Mouse (Mus musculus) hindbrain, postnatal 0 days (tissue): ENCODE results near the gene Irf5. TPM values are rescaled to one million over a fixed set of nuclear protein-coding genes. Genes with fewer than 3 reads are reported as not detected.

Experiments used
- ATAC-seq: fragments of 200-750 bp; cut with Nextera tagmentation; 2 replicates; pipeline ENCODE4 v1.8.0; 2017; ENCODE audit warnings: mild to moderate bottlenecking, moderate TSS enrichment, moderate library complexity
- DNase-seq: peaks from one replicate; pipeline ENCODE4 v3.0.0-alpha.2; 2015; ENCODE audit warnings: low spot score
- H3K27ac ChIP-seq: fragments of 300-500 bp; sonication (generic); 2 replicates; pipeline ENCODE4 v1.5.1; 2014; ENCODE audit warnings: mild to moderate bottlenecking
- H3K27me3 ChIP-seq: fragments of 300-500 bp; sonication (generic); 2 replicates; pipeline ENCODE4 v1.6.1; 2014; ENCODE audit warnings: low read length, mixed read lengths; ENCODE audit not compliant: insufficient read depth
- H3K36me3 ChIP-seq: fragments of 300-500 bp; sonication (generic); 2 replicates; pipeline ENCODE4 v1.6.1; 2014; ENCODE audit warnings: low read length, mixed read lengths; ENCODE audit not compliant: insufficient read depth
- H3K4me1 ChIP-seq: fragments of 300-500 bp; sonication (generic); 2 replicates; pipeline ENCODE4 v1.6.1; 2014; ENCODE audit warnings: antibody characterized with exemption, low read length, mixed read lengths; ENCODE audit not compliant: insufficient read depth
- H3K4me2 ChIP-seq: fragments of 300-500 bp; sonication (generic); 2 replicates; pipeline ENCODE4 v1.6.1; 2014; ENCODE audit warnings: low read depth, mild to moderate bottlenecking, low read length, moderate library complexity, mixed read lengths
- H3K4me3 ChIP-seq: fragments of 300-500 bp; sonication (generic); 2 replicates; pipeline ENCODE4 v1.5.1; 2014; ENCODE audit warnings: low read length
- H3K9ac ChIP-seq: fragments of 300-500 bp; sonication (generic); replicated peaks from 2 replicates; pipeline ENCODE4 v1.6.1; 2014; ENCODE audit warnings: mild to moderate bottlenecking, low read length, moderate library complexity, mixed read lengths
- H3K9me3 ChIP-seq: fragments of 300-500 bp; sonication (generic); 2 replicates; pipeline ENCODE4 v1.6.1; 2016; ENCODE audit warnings: low read length, mixed read lengths
- CTCF ChIP-seq: IDR thresholded peaks from 2 replicates; pipeline ENCODE4 v1.5.1; 2016; ENCODE audit warnings: antibody characterized with exemption, control low read depth, low read depth
- WGBS: fragments of 180-500 bp; shearing (Covaris S2); extraction: QIAGEN DNeasy Blood & Tissue Kit; methylation state at CpG from one replicate; pipeline ENCODE4 v1.1.7; 2014; 5-methylcytosine and 5-hydroxymethylcytosine counted together
- polyA plus RNA-seq: library from polyadenylated mRNA; unstranded; fragments of >200 nt; fragmentation: Nextera tagmentation; extraction: Ambion mirVana; gene quantifications from 2 replicates; pipeline ENCODE4 v1.2.1, GENCODE M21; 2015
- total RNA-seq: library from RNA; depleted of rRNA; stranded (reverse); fragments of >200 nt; gene quantifications from 2 replicates; pipeline ENCODE4 v1.2.3, GENCODE M21; 2014

Gene Irf5
- total and polyA plus RNA-seq, 2 experiments from 2014 or later, result 1.8 to 3.9 TPM

DNA sequence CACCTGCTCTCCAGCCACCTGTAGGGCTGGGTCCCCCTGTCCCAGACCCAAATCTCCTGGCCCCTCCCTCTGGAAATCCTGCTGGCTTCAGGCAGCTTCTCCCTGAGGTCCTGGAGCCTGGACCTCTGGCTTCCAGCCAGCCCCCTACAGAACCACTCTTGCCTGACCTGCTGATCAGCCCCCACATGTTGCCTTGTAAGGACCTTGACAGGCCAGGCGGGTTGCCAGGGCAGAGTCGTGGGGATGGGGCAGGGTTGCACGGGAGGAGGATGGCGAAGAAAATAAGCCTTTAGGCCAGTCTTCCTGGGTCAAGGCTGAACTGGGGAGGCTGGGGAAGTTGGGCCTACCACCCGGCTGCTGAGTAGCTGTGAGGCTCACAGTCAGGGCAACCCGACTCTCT, 8.9 kb downstream of the Irf5 start:
- H3K36me3 ChIP-seq, result peaks cover 5% of the 10 kb centered on the region; the same call in 1 of the 2 replicates
- peaks cover 6% of the 10 kb centered on the region; the same call in 1 of the 2 replicates for H3K27me3 ChIP-seq
- H3K4me3 ChIP-seq, result no peak overlapping the region
- no peak for ATAC-seq
- TF ChIP-seq CTCF, result no peak
- H3K27ac ChIP-seq, result no peak overlapping the region
- no peak overlapping the region for H3K9ac ChIP-seq
- H3K4me2 ChIP-seq, result no peak overlapping the region
- no peak for DNase-seq
- H3K9me3 ChIP-seq, result no peaks in the 10 kb centered on the region
- H3K4me1 ChIP-seq, result no peaks in the 10 kb centered on the region
- 70% methylated on average over 6 of the region's 6 CpGs for WGBS

DNA sequence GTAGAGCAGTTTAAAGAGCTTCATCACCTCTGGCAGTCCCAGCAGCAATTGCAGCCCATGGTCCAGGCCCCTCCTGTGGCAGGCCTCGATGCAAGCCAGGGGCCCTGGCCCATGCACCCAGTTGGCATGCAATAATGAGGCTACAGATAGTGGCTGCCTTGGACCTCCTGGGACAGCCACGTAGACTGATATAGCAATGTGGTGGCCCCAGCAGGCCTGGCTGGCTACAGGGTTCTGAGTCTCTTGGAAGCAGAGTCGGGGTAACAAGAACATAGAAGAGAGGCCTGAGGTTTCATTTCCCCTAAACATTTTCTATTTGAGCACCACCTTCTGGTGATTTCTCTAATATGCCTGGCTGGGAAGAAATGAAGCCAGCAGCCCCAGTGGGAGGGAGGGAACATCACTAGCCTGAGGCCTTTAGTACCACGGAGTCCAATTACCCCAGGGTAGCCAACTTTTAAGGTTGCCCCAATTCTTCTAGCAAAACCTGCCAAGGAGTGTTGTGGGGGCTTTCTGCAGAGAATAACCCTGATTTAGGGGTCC, 10.3 kb downstream of the Irf5 start:
- Histone ChIP-seq H3K27me3 (no peaks in the 10 kb centered on the region), H3K4me3 (no peak overlapping the region), H3K9me3 (no peaks in the 10 kb centered on the region), H3K9ac (no peak overlapping the region), H3K4me1 (no peaks in the 10 kb centered on the region), H3K4me2 (no peak overlapping the region), H3K36me3 (peaks cover 16% of the 10 kb centered on the region; the same call in 1 of the 2 replicates), H3K27ac (no peak overlapping the region)
- TF ChIP-seq CTCF, result peak; percentile 55; the same call in 1 of the 2 replicates
- peak; percentile 56 for DNase-seq
- 0 out of 2 replicates have a peak, but pooled peaks have one; percentile 22 for ATAC-seq
- 62% methylated on average over 4 of the region's 4 CpGs for WGBS

DNA sequence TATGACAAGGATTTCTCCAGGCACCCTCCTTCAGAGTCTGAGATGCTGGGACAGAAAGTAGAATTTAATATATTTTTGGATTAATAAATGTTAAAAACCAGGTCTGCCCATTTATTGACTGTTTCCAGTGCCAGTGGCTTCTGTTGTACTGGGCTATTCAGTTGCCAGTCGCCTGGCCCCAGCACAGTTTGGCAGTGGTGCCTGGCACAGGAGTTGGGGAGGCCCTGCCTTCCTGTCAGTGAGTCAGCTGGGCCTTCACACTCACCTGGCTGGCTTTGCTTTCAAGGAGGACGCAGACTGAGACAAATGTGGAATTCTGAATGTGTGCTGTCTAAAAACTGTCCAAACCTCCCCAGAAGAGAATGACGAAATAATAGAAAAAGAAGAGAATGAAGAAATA, 10.8 kb downstream of the Irf5 start:
- TF ChIP-seq CTCF, result no peak
- no peak overlapping the region for H3K4me3 ChIP-seq
- peaks cover 16% of the 10 kb centered on the region; the same call in 1 of the 2 replicates for H3K36me3 ChIP-seq
- 77% methylated on average over 3 of the region's 3 CpGs for WGBS
- no peak overlapping the region for H3K4me2 ChIP-seq
- ATAC-seq (no peak), DNase-seq (no peak)
- no peaks in the 10 kb centered on the region for H3K27me3 ChIP-seq
- no peaks in the 10 kb centered on the region for H3K4me1 ChIP-seq
- H3K27ac ChIP-seq, result no peak overlapping the region
- no peaks in the 10 kb centered on the region for H3K9me3 ChIP-seq
- no peak overlapping the region for H3K9ac ChIP-seq

DNA sequence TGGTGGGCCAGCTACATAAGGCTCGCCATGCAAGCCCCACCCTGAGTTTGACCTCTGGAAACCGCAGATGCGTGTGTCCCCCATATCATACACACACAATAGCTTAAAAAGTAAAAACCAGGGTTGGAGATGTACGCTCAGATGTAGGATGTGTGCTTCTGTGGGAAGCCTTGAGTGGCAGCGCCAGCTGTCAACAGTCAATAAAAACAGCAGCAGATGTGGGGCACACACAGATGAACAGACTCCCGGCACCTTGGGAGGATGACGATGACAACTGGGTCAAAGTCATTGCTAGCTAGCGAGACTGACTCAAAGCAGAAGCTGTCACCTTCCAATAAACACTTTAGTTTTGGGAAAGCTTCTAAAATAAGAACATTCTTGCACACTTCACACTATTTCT, 13.1 kb downstream of the Irf5 start:
- no peaks in the 10 kb centered on the region for H3K27me3 ChIP-seq
- H3K4me2 ChIP-seq, result no peak overlapping the region
- DNase-seq (no peak), ATAC-seq (no peak)
- H3K36me3 ChIP-seq, result peaks cover 28% of the 10 kb centered on the region; the same call in 1 of the 2 replicates
- H3K9me3 ChIP-seq, result no peaks in the 10 kb centered on the region
- no peak overlapping the region for H3K9ac ChIP-seq
- no peaks in the 10 kb centered on the region for H3K4me1 ChIP-seq
- no peak for TF ChIP-seq CTCF
- no peak overlapping the region for H3K27ac ChIP-seq
- H3K4me3 ChIP-seq, result no peak overlapping the region
- WGBS, result 83% methylated on average over 8 of the region's 8 CpGs

DNA sequence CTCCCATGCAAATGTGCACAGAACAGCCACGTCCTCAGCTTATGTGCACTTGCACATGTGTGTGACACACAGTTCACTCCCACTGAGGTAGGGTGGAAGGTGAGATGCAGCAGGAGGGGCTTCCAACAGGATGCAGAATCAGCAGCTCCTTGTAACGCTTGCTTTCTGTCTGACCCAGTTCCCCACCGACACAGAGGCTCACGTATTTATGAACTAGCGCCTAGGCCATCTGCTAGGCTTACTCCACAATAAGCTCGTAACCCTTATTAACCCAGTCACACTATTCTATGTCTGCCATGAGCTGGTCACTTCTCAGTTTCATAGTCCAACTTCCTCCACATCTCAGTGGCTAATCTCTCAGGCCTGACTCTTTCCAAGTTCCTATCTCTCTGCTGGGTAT, 13.8 kb downstream of the Irf5 start:
- WGBS, result 76% methylated on average over 6 of the region's 6 CpGs
- DNase-seq (no peak), ATAC-seq (no peak)
- Histone ChIP-seq H3K36me3 (peaks cover 35% of the 10 kb centered on the region), H3K27me3 (no peaks in the 10 kb centered on the region), H3K9ac (no peak overlapping the region), H3K27ac (no peak overlapping the region), H3K4me3 (no peak overlapping the region), H3K4me2 (no peak overlapping the region), H3K9me3 (no peaks in the 10 kb centered on the region), H3K4me1 (no peaks in the 10 kb centered on the region)
- no peak for TF ChIP-seq CTCF

DNA sequence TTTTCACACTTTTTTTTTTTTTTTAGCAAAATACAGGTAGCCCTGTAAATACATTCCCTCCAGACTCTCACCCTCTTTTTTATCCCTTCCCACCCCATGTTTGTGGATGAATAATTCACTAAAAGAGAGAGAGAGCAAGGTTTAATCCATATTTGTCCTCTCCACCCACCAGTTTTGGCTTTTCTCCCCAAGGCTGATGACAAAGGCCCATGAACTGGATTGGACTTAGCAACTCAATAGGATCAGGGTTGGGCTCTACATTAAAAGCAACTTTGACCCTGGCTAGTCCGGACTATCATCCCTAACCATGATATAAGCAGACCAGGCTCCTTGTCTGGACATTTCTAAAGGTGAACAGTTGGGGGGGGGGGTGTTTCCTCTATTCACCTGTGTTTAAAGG, 14.5 kb downstream of the Irf5 start:
- no peak for TF ChIP-seq CTCF
- no peak overlapping the region for H3K9ac ChIP-seq
- ATAC-seq, result no peak
- H3K9me3 ChIP-seq, result no peaks in the 10 kb centered on the region
- DNase-seq, result no peak
- H3K27ac ChIP-seq, result no peak overlapping the region
- no peaks in the 10 kb centered on the region for H3K27me3 ChIP-seq
- WGBS, result 94% methylated on average over 1 of the region's 1 CpGs
- peaks cover 42% of the 10 kb centered on the region for H3K36me3 ChIP-seq
- no peaks in the 10 kb centered on the region for H3K4me1 ChIP-seq
- H3K4me3 ChIP-seq, result no peak overlapping the region
- no peak overlapping the region for H3K4me2 ChIP-seq

DNA sequence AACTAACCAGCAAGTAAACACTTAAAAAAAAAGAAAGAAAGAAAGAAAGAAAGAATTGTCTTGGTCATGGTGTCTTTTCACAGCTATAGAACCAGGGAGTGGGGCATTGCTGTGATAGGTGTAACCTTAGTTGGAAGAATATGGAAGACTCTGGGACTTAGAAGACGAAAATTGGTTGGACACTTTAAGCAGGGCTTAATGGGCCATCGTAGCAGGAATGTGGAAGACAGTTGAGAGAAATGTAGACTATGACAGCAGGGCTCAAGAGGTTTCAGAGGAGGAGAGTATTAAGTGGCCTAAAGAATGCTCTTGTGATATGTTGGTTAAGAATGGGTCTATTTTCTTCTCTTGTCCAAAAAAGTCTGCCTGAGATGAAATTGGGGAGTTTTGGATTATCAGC, 19.2 kb downstream of the Irf5 start:
- ATAC-seq (no peak), DNase-seq (no peak)
- peaks cover 45% of the 10 kb centered on the region for H3K36me3 ChIP-seq
- WGBS, result 98% methylated on average over 2 of the region's 2 CpGs
- H3K4me1 ChIP-seq, result no peaks in the 10 kb centered on the region
- no peak overlapping the region for H3K27ac ChIP-seq
- H3K4me2 ChIP-seq, result no peak overlapping the region
- H3K27me3 ChIP-seq, result no peaks in the 10 kb centered on the region
- H3K9ac ChIP-seq, result no peak overlapping the region
- H3K9me3 ChIP-seq, result no peaks in the 10 kb centered on the region
- no peak overlapping the region for H3K4me3 ChIP-seq
- TF ChIP-seq CTCF, result no peak
